Comparison of ENCODE assay signal across 24 mouse cellular contexts in the genomic region with DNA sequence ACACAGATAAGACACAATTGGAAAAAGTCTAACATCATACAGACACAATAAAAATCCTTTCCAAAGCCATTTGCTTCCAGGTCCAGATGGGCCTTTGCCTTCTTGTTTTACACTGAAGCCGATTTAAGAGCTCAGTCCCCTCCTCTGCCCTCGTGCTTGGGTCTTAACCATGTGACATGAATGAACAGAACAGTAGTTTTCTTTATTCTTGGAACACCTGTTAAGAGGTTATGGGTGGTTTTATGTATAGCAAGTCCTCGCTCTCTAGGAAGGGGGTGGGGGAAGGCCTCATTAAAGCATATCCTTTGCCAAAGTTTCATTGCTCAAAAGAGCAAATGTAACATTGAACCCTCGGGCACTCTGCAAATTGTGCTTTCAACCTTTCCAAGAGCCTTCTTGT.
A peak's percentile ranks its signal among the peaks of the same experiment; 100 is the strongest.
DNase-seq lines count a peak whose midpoint lies in the region; ATAC-seq and TF ChIP-seq lines count a peak whose summit lies in the region.
"Had no signal": no experiment of that assay in that cellular context is flagged by ENCODE, and none has a peak within 500 bp of the region (broad histone marks: within the 10 kb centered on the region; RNA-seq: fewer than 3 reads in every experiment).

No protein-coding gene starts in this region.

- WGBS in limb, embryonic 11.5 days: 40% methylated on average over 4 of the region's 4 CpGs
- 81% methylated on average over 4 of the region's 4 CpGs for WGBS in limb, embryonic 10.5 days
- 16% methylated on average over 4 of the region's 4 CpGs for WGBS in limb, embryonic 12.5 days
- 22% methylated on average over 4 of the region's 4 CpGs for WGBS in limb, embryonic 14.5 days

- intact Hi-C loops in left cerebral cortex, postnatal 36 days (cut with DNase I): no loop called here

- no peak for TF ChIP-seq POLR2A in limb, embryonic 14.5 days (IDR thresholded peaks at IDR 0.05; ENCODE audit: borderline replicate concordance, extremely low read depth, insufficient read depth, insufficient read length)

- no peak overlapping the region for H3K4me3 ChIP-seq in limb, embryonic 11.5 days (ENCODE audit: low read depth, low read length)
- H3K4me3 ChIP-seq in limb, embryonic 10.5 days: no peak overlapping the region
- H3K4me3 ChIP-seq in limb, embryonic 12.5 days (replicated peaks): no peak overlapping the region
- H3K4me3 ChIP-seq in limb, embryonic 14.5 days (replicated peaks; ENCODE audit: low read length): no peak overlapping the region
- H3K4me3 ChIP-seq: embryonic facial prominence, embryonic 13.5 days; embryonic facial prominence, embryonic 15.5 days; erythroblast, embryonic 14.5 days; forebrain, embryonic 10.5 days; forebrain, embryonic 12.5 days had no signal

- H3K9me3 ChIP-seq in limb, embryonic 11.5 days (ENCODE audit: control insufficient read depth, low read length): no peaks in the 10 kb centered on the region
- no peaks in the 10 kb centered on the region for H3K9me3 ChIP-seq in limb, embryonic 10.5 days (replicated peaks)
- no peaks in the 10 kb centered on the region for H3K9me3 ChIP-seq in limb, embryonic 12.5 days
- H3K9me3 ChIP-seq in limb, embryonic 14.5 days (ENCODE audit: control insufficient read depth, low read length): no peaks in the 10 kb centered on the region
- H3K9me3 ChIP-seq: embryonic facial prominence, embryonic 13.5 days; embryonic facial prominence, embryonic 15.5 days; forebrain, embryonic 10.5 days; forebrain, embryonic 12.5 days had no signal

- H3K27ac ChIP-seq in limb, embryonic 11.5 days (replicated peaks; ENCODE audit: low read depth, low read length): no peak overlapping the region
- no peak overlapping the region for H3K27ac ChIP-seq in limb, embryonic 10.5 days
- H3K27ac ChIP-seq in limb, embryonic 12.5 days: no peak overlapping the region
- no peak overlapping the region for H3K27ac ChIP-seq in limb, embryonic 14.5 days (replicated peaks; ENCODE audit: low read depth, low read length)
- H3K27ac ChIP-seq: embryonic facial prominence, embryonic 13.5 days; embryonic facial prominence, embryonic 15.5 days; forebrain, embryonic 10.5 days; forebrain, embryonic 12.5 days had no signal

- H3K4me2 ChIP-seq in limb, embryonic 11.5 days (ENCODE audit: low read depth, severe bottlenecking): no peak overlapping the region
- no peak overlapping the region for H3K4me2 ChIP-seq in limb, embryonic 12.5 days
- no peak overlapping the region for H3K4me2 ChIP-seq in limb, embryonic 14.5 days (replicated peaks; ENCODE audit: low read depth, low read length, severe bottlenecking)
- H3K4me2 ChIP-seq: embryonic facial prominence, embryonic 13.5 days; embryonic facial prominence, embryonic 15.5 days; forebrain, embryonic 12.5 days had no signal

- H3K27me3 ChIP-seq in limb, embryonic 11.5 days (ENCODE audit: control insufficient read depth, insufficient read depth, low read length): no peaks in the 10 kb centered on the region
- H3K27me3 ChIP-seq in limb, embryonic 10.5 days (ENCODE audit: low read depth, poor library complexity, severe bottlenecking): no peaks in the 10 kb centered on the region
- no peaks in the 10 kb centered on the region for H3K27me3 ChIP-seq in limb, embryonic 12.5 days
- no peaks in the 10 kb centered on the region for H3K27me3 ChIP-seq in limb, embryonic 14.5 days (ENCODE audit: control insufficient read depth, insufficient read depth, low read length)
- H3K27me3 ChIP-seq: embryonic facial prominence, embryonic 13.5 days; embryonic facial prominence, embryonic 15.5 days; forebrain, embryonic 12.5 days had no signal

- peak; percentile 38 for DNase-seq in limb, embryonic 11.5 days (ENCODE audit: low spot score)
- DNase-seq in limb, embryonic 10.5 days (ENCODE audit: low spot score): no peak
- peak; percentile 67 for DNase-seq in forelimb bud, embryonic 11.5 days (ENCODE audit: low read depth, low spot score)
- peak; percentile 35 for DNase-seq in limb, embryonic 14.5 days (ENCODE audit: low spot score)
- DNase-seq in cerebellum, postnatal 14 days: no peak
- no peak for DNase-seq in left cerebral cortex, postnatal 36 days (ENCODE audit: low spot score in 2 of 2)
- no peak for DNase-seq in layer of hippocampus, adult 9-11 months
- DNase-seq: adrenal gland, adult 2 months; adrenal gland, postnatal 10 days; adrenal gland, postnatal 25 days; cerebellum, adult 11-12 months; cerebellum, adult 2 months; cerebellum, adult 9-10 months; cerebellum, postnatal 10 days; cerebellum, postnatal 36 days; embryo, embryonic 11 days had no signal

- ATAC-seq in limb, embryonic 11.5 days (ENCODE audit: insufficient number of reproducible peaks, low FRiP score, low TSS enrichment, low read depth): peak; percentile 79; the same call in 1 of the 2 replicates
- ATAC-seq in limb, embryonic 12.5 days (ENCODE audit: insufficient number of reproducible peaks, insufficient read depth, low FRiP score, low TSS enrichment, low read depth): peak; percentile 87
- ATAC-seq in limb, embryonic 14.5 days (ENCODE audit: low FRiP score, low read depth): peak; percentile 65
- ATAC-seq: forebrain, embryonic 14.5 days; forebrain, embryonic 16.5 days had no signal

- H3K4me1 ChIP-seq in limb, embryonic 11.5 days (ENCODE audit: control insufficient read depth, insufficient read depth, low read length): no peaks in the 10 kb centered on the region
- no peaks in the 10 kb centered on the region; the same call in 1 of the 2 replicates for H3K4me1 ChIP-seq in limb, embryonic 10.5 days
- peaks cover 10% of the 10 kb centered on the region; the same call in 1 of the 2 replicates for H3K4me1 ChIP-seq in limb, embryonic 12.5 days (replicated peaks)
- H3K4me1 ChIP-seq in limb, embryonic 14.5 days (ENCODE audit: control insufficient read depth, insufficient read depth, low read length): 0 out of 2 replicates have a peak, but pooled peaks cover 4% of the 10 kb centered on the region
- H3K4me1 ChIP-seq: embryonic facial prominence, embryonic 13.5 days; embryonic facial prominence, embryonic 15.5 days; forebrain, embryonic 10.5 days; forebrain, embryonic 12.5 days had no signal

- no peak overlapping the region for H3K9ac ChIP-seq in limb, embryonic 11.5 days (ENCODE audit: low read length)
- H3K9ac ChIP-seq in limb, embryonic 12.5 days (replicated peaks): no peak overlapping the region
- H3K9ac ChIP-seq in limb, embryonic 14.5 days (ENCODE audit: low read depth, low read length, severe bottlenecking): no peak overlapping the region
- H3K9ac ChIP-seq: embryonic facial prominence, embryonic 13.5 days; embryonic facial prominence, embryonic 15.5 days; forebrain, embryonic 12.5 days had no signal

- no peaks in the 10 kb centered on the region for H3K36me3 ChIP-seq in limb, embryonic 11.5 days (ENCODE audit: control insufficient read depth, insufficient read depth, low read length)
- no peaks in the 10 kb centered on the region for H3K36me3 ChIP-seq in limb, embryonic 10.5 days
- H3K36me3 ChIP-seq in limb, embryonic 12.5 days: no peaks in the 10 kb centered on the region
- H3K36me3 ChIP-seq in limb, embryonic 14.5 days (ENCODE audit: control insufficient read depth, insufficient read depth, low read length): no peaks in the 10 kb centered on the region
- H3K36me3 ChIP-seq: embryonic facial prominence, embryonic 13.5 days; embryonic facial prominence, embryonic 15.5 days; forebrain, embryonic 10.5 days; forebrain, embryonic 12.5 days had no signal

Comparison
In these comparisons a context has a peak if more than half of its experiments do, and no peak if none do; other contexts are left out.
1. DNase-seq: peak in limb, embryonic 11.5 days (single experiment), forelimb bud, embryonic 11.5 days (single experiment) and limb, embryonic 14.5 days (single experiment); none in limb, embryonic 10.5 days (single experiment), cerebellum, postnatal 14 days (0 of 2), left cerebral cortex, postnatal 36 days (0 of 2) and layer of hippocampus, adult 9-11 months (single experiment).
2. Peak in every context shown above with its lines, with median percentiles within 50 percentile points of each other: ATAC-seq.